Mouse (Mus musculus) cerebellum, adult 2 months (tissue): Measurements from ENCODE around the gene E330034G19Rik.

Experiments
- CTCF ChIP-seq: fragments of 200-500 bp; IDR thresholded peaks from 2 replicates; pipeline ENCODE4 v1.5.1; 2011; ENCODE audit warnings: low read depth, mild to moderate bottlenecking, control low read depth, low read length, moderate library complexity, borderline replicate concordance; ENCODE audit not compliant: insufficient read depth
- POLR2A ChIP-seq: fragments of 200-500 bp; IDR thresholded peaks from 2 replicates; pipeline ENCODE4 v1.6.1; 2011; ENCODE audit warnings: low read length, control low read depth, borderline replicate concordance; ENCODE audit not compliant: insufficient read depth

DNA sequence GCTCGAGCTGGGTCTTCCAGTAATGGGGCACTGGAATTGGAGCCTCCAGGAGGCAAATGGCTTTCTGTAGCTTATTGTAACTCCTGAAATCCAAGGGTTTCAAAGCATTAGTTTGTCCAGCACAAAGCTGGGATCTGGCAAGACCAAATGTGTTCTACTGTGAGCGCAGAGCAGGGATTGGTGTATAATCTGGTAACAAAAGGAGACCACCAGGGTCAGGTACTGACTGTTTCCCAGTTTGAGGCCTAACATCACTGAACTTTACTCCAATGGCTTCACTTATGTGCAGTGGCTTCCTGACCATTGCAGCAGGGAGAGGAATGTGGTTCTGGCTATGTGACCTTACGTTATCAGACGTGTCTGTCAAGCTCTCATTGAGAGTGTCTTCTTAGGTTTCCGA, 617 bp downstream of the E330034G19Rik start:
- no peak for TF ChIP-seq CTCF
- TF ChIP-seq POLR2A: no peak
